Mouse (Mus musculus) midbrain, embryonic 11.5 days (tissue): Measurements from ENCODE around the gene Slc25a43. TPM values are rescaled to one million over a fixed set of nuclear protein-coding genes. Genes with fewer than 3 reads are reported as not detected.

Experiments
- ATAC-seq: fragments of 200-750 bp; cut with Nextera tagmentation; 2 replicates; pipeline ENCODE4 v1.8.0; 2017; ENCODE audit warnings: moderate TSS enrichment, moderate library complexity; ENCODE audit not compliant: low FRiP score
- DNase-seq: peaks from one replicate; pipeline ENCODE4 v3.0.0; 2015; ENCODE audit warnings: low spot score; ENCODE audit errors: missing footprints
- H3K27ac ChIP-seq: fragments of 300-500 bp; sonication (generic); 2 replicates; pipeline ENCODE4 v1.5.1; 2014; ENCODE audit warnings: low read depth, low read length
- H3K27me3 ChIP-seq: fragments of 300-500 bp; sonication (generic); 2 replicates; pipeline ENCODE4 v1.6.1; 2014; ENCODE audit warnings: mild to moderate bottlenecking, low read length, moderate library complexity, mixed read lengths; ENCODE audit not compliant: control insufficient read depth, insufficient read depth
- H3K36me3 ChIP-seq: fragments of 300-500 bp; sonication (generic); 2 replicates; pipeline ENCODE4 v1.6.1; 2014; ENCODE audit warnings: mild to moderate bottlenecking, low read length, moderate library complexity, mixed read lengths; ENCODE audit not compliant: control insufficient read depth, insufficient read depth
- H3K4me1 ChIP-seq: fragments of 300-500 bp; sonication (generic); 2 replicates; pipeline ENCODE4 v1.6.1; 2014; ENCODE audit warnings: low read length; ENCODE audit not compliant: control insufficient read depth, insufficient read depth
- H3K4me2 ChIP-seq: fragments of 300-500 bp; sonication (generic); 2 replicates; pipeline ENCODE4 v1.6.1; 2014; ENCODE audit warnings: mild to moderate bottlenecking, moderate library complexity
- H3K4me3 ChIP-seq: fragments of 300-500 bp; sonication (generic); 2 replicates; pipeline ENCODE4 v1.5.1; 2014; ENCODE audit warnings: low read depth, low read length
- H3K9ac ChIP-seq: fragments of 300-500 bp; sonication (generic); 2 replicates; pipeline ENCODE4 v1.6.1; 2014; ENCODE audit warnings: low read length
- H3K9me3 ChIP-seq: fragments of 300-500 bp; sonication (generic); 2 replicates; pipeline ENCODE4 v1.6.1; 2016; ENCODE audit warnings: low read length; ENCODE audit not compliant: control insufficient read depth
- WGBS: fragments of 180-500 bp; shearing (Covaris S2); extraction: QIAGEN DNeasy Blood & Tissue Kit; methylation state at CpG from one replicate; pipeline ENCODE4 v1.1.7; 2014; 5-methylcytosine and 5-hydroxymethylcytosine counted together
- polyA plus RNA-seq: library from polyadenylated mRNA; unstranded; fragments of >200 nt; fragmentation: Nextera tagmentation; extraction: Ambion mirVana; gene quantifications from 2 replicates; pipeline ENCODE4 v1.2.1, GENCODE M21; 2014

Slc25a43 gene
- polyA plus RNA-seq, 1 experiment from 2014 or later: 1.0 TPM

DNA sequence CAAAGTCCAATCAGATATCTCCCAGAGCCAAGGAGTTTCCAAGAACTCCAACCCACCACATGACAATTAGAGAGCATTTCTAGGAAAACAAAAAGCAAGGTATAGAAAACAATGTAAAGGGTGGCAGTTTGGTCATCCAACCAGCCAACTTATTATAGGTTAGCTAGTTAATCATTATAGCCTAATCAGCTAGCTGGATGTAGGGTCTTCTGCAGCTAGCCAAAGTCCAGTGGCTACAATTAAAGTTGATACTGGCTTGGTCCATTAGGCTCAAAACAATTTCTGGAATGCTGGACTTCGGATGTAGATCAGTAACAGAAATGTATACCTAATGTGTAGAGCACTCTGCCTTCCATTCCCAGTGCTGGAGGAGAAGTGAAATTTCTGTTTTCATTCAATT lies 7.1 kb downstream of the Slc25a43 start:
- DNase-seq (no peak), ATAC-seq (no peak)
- H3K27ac ChIP-seq: no peak overlapping the region
- H3K4me3 ChIP-seq: no peak overlapping the region
- H3K4me1 ChIP-seq: no peaks in the 10 kb centered on the region
- H3K36me3 ChIP-seq: no peaks in the 10 kb centered on the region
- H3K9me3 ChIP-seq: no peaks in the 10 kb centered on the region
- WGBS: 87% methylated on average over 1 of the region's 1 CpGs
- no peaks in the 10 kb centered on the region for H3K27me3 ChIP-seq
- no peak overlapping the region for H3K9ac ChIP-seq
- H3K4me2 ChIP-seq: no peak overlapping the region

DNA sequence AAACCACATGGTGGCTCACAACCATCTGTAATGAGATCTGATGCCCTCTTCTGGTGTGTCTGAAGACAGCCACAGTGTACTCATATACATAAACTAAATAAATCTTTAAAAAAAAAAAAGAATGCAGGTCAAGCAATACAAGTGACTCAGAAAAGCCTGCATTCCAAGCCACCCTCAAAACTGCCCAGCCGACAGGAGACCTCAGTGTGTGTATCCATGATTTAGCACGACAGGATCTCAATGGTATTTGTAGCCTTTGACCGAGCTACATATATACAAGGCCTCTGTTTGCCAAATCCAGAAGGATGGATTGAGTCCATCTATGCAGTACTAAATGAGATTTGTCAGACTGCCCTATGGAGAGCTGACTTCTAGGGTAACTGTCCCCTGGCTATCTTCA lies 9.1 kb downstream of the Slc25a43 start:
- Histone ChIP-seq H3K36me3 (no peaks in the 10 kb centered on the region), H3K27me3 (no peaks in the 10 kb centered on the region), H3K4me3 (no peak overlapping the region), H3K4me2 (no peak overlapping the region), H3K9ac (no peak overlapping the region), H3K9me3 (no peaks in the 10 kb centered on the region), H3K4me1 (no peaks in the 10 kb centered on the region), H3K27ac (no peak overlapping the region)
- WGBS: 89% methylated on average over 3 of the region's 3 CpGs
- ATAC-seq: no peak
- no peak for DNase-seq

DNA sequence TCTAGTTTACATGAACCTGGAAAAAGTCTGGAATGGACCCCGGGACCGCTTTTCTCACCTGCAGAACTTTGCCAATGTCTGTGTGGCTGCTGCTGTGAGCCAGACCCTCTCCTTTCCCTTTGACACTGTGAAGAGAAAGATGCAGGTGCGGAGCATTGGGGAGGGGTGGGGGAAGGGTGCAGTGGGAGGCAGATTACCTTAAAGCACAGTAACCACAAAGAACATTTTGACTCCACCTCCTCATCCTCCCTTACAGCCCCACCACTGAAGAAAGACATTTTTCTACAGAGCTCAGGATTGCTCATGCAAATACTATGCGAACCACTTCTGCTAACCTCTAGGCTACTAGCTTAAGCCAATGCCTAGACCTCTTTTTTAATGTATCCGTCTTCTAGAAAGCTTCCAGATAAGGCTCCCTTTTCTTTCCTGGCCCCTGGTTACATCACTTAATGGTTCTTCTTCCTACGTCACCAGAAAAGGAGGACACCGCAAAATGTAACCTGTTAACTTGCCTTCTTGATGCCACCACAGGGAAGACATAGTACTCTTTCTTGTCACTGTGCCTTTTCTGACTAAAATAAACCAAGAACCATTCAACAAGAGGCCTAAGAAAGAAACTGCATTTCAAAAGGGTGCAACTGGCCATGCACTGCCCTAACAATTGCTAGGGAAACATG lies 14.5 kb downstream of the Slc25a43 start:
- Histone ChIP-seq H3K9ac (no peak overlapping the region), H3K4me2 (no peak overlapping the region), H3K27me3 (no peaks in the 10 kb centered on the region), H3K4me3 (no peak overlapping the region), H3K9me3 (no peaks in the 10 kb centered on the region), H3K36me3 (no peaks in the 10 kb centered on the region), H3K4me1 (peaks cover 6% of the 10 kb centered on the region; the same call in 1 of the 2 replicates), H3K27ac (no peak overlapping the region)
- no peak for ATAC-seq
- 68% methylated on average over 7 of the region's 7 CpGs for WGBS
- DNase-seq: no peak

DNA sequence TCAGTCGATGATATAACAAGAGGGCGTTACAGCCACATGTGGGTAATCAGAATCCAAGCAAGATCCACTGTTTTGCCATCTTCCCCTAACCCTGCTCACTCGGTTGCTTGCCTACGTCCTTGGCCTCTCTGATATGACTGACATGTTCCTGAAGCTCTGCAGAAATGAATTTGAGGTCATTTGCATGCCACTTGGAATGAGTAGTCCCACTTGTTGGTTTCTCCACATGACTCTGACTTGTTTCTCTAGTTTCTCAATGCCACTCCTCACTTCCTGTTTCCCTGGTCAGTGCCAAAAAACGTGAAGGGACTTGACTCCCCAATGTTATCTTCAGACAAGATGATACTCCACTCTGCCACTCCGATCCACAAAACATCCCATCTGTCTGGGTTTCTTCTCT lies 15.1 kb downstream of the Slc25a43 start:
- H3K9me3 ChIP-seq: no peaks in the 10 kb centered on the region
- ATAC-seq (no peak), DNase-seq (no peak)
- H3K4me2 ChIP-seq: no peak overlapping the region
- no peak overlapping the region for H3K9ac ChIP-seq
- no peak overlapping the region for H3K27ac ChIP-seq
- WGBS: 69% methylated on average over 6 of the region's 6 CpGs
- H3K36me3 ChIP-seq: no peaks in the 10 kb centered on the region
- H3K27me3 ChIP-seq: no peaks in the 10 kb centered on the region
- H3K4me1 ChIP-seq: peaks cover 6% of the 10 kb centered on the region; the same call in 1 of the 2 replicates
- no peak overlapping the region for H3K4me3 ChIP-seq

DNA sequence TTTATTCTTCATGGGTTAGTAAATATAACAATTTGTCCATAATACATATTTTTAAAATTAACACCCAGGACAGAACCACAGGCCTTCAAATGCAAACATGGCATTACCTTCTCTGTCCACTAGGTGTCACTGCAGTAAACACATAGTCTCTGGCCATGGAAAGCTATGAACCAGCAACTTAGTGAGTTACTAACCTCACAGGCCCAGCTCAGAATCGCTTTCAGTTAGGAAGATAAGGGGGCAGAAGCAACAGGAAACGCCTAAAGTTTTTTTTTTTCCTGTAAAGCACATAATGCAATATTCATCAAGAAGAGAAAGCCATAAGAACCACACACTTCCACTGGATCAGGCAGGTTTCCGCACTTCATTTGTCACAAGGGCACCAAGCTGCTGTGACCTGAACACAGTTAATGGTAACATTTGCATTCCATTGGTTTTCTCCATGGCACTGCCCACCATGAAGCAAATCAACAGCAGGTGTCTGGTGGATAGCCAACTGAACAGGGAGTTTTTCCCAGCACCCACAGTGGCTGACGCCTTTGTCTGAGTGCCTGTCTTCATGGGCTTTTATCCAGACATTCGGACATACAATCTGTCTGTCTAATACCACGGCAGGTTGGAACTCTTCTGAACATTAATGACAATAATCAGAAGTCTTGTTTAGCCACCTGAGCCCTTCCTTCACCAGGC lies 17.6 kb downstream of the Slc25a43 start:
- H3K27ac ChIP-seq: peak overlapping the region; percentile 63
- no peaks in the 10 kb centered on the region for H3K36me3 ChIP-seq
- ATAC-seq (no peak), DNase-seq (peak; percentile 88)
- H3K4me1 ChIP-seq: peaks cover 10% of the 10 kb centered on the region; the same call in 1 of the 2 replicates
- peak overlapping the region; percentile 13; the same call in 1 of the 2 replicates for H3K4me2 ChIP-seq
- no peaks in the 10 kb centered on the region for H3K9me3 ChIP-seq
- H3K9ac ChIP-seq: no peak overlapping the region
- H3K4me3 ChIP-seq: no peak overlapping the region
- H3K27me3 ChIP-seq: no peaks in the 10 kb centered on the region
- WGBS: 44% methylated on average over 6 of the region's 6 CpGs

DNA sequence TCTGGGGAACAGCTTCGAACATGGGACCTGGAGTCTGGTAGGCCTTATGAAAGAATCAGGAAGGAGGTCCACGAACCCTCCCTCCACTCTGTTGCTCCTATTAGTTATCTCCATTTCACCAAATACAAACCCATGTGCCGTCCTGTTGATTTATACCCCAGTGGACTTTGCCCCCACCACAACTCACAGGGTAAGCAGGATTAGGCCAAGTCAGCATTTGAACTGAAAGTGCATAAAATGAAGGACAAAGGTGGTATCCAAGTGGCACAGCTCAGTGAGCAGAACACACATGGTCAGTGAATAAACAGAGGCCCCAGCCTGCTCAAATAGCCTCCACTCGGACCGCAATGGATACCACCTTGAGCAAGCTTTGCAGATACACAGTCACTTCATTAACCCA lies 18.8 kb downstream of the Slc25a43 start:
- no peak overlapping the region for H3K9ac ChIP-seq
- ATAC-seq (no peak), DNase-seq (no peak)
- peaks cover 10% of the 10 kb centered on the region; the same call in 1 of the 2 replicates for H3K4me1 ChIP-seq
- whole genome bisulfite sequencing: 76% methylated on average over 5 of the region's 5 CpGs
- H3K4me2 ChIP-seq: peak overlapping the region; percentile 29
- H3K27me3 ChIP-seq: no peaks in the 10 kb centered on the region
- no peaks in the 10 kb centered on the region for H3K36me3 ChIP-seq
- no peak overlapping the region for H3K4me3 ChIP-seq
- no peaks in the 10 kb centered on the region for H3K9me3 ChIP-seq
- peak overlapping the region; percentile 89; the same call in 1 of the 2 replicates for H3K27ac ChIP-seq

DNA sequence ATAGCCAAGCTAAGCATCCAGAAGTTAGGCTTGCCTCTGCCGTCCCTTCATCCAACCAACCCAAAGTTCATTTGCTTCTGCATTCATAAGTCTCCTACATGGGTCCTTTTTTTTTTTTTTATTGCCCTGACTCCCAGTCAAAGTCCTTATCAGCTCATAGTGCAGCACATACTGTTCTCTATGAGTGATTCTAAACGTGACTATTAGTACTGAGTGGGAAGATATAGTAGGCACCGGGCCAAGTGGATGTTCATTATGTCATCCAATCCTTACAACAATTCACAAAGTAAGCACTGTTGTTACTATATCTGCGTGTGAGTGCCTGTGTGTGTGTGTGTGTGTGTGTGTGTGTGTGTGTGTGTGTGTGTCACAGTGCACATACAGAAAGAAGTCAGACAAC lies 19.4 kb downstream of the Slc25a43 start:
- peak overlapping the region; percentile 29; the same call in 1 of the 2 replicates for H3K4me2 ChIP-seq
- WGBS: 65% methylated on average over 4 of the region's 4 CpGs

DNA sequence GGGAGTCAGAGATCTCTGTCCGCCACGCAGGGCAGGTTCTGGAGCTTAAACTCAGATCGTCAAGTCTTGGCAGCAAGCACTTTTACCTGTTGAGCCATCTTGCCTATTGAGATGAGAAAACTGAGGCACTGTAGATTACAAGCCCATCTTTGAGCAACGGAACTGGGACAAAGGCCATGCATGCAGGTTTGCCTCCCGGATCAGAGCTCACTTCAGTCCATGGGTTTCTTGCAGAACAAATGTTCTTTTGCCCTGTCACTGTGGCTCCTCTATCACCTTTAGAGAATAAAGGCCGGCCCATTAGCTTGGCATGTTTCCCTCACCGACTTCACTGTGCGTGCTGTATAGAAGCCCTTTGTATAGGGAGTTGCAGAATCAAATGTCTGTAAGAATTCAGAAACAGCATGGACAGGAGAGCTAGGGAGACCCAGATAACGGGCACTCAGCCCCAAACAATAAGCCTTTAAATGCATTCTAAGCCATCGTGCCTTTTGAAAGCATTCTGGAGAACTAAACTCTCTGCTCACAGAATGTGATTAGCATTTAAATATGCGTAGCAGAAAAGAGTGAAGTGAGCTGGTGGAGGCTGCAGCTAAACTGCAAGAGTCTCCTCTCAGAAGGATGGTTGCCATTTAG lies 20.0 kb downstream of the Slc25a43 start:
- peak overlapping the region; percentile 89 for H3K27ac ChIP-seq
- H3K27me3 ChIP-seq: no peaks in the 10 kb centered on the region
- peak overlapping the region; percentile 11; the same call in 1 of the 2 replicates for H3K9ac ChIP-seq
- H3K36me3 ChIP-seq: no peaks in the 10 kb centered on the region
- no peaks in the 10 kb centered on the region for H3K9me3 ChIP-seq
- WGBS: 29% methylated on average over 11 of the region's 11 CpGs
- H3K4me3 ChIP-seq: no peak overlapping the region
- H3K4me1 ChIP-seq: peaks cover 10% of the 10 kb centered on the region; the same call in 1 of the 2 replicates
- DNase-seq (peak; percentile 90), ATAC-seq (peak; percentile 84)
- peak overlapping the region; percentile 29; the same call in 1 of the 2 replicates for H3K4me2 ChIP-seq

More for the DNA sequence above, 19.4 kb downstream of the Slc25a43 start:
- Histone ChIP-seq H3K4me3 (peak overlapping the region; percentile 10; the same call in 1 of the 2 replicates), H3K27me3 (no peaks in the 10 kb centered on the region), H3K27ac (peak overlapping the region; percentile 89), H3K9ac (0 out of 2 replicates have a peak overlapping the region, but pooled peaks have one; percentile 11), H3K4me1 (peaks cover 10% of the 10 kb centered on the region; the same call in 1 of the 2 replicates), H3K9me3 (no peaks in the 10 kb centered on the region), H3K36me3 (no peaks in the 10 kb centered on the region)
- DNase-seq: no peak
- peak; percentile 20; the same call in 1 of the 2 replicates for ATAC-seq
